Mouse (Mus musculus) ovary, adult 18-20 months (tissue): Measurements from ENCODE around the gene Olfr922.

Experiments used
- DNase-seq: peaks from one replicate; pipeline ENCODE4 v3.0.0; 2022; ENCODE audit warnings: low spot score, mixed read lengths

The Olfr922 gene

GRCm38 (mm10) chr9:38814314-38814713, at the start of gene Olfr922:
Gene Olfr922 (plus strand): TSS chr9:38814614.
- DNase-seq = no peak

GRCm38 (mm10) chr9:38772768-38773167, 41.6 kb upstream of the Olfr922 start, which contains the start of gene Olfr921:
Gene Olfr921 (plus strand): TSS chr9:38773068.
- no peak for DNase-seq

GRCm38 (mm10) chr9:38792689-38793088, 21.7 kb upstream of the Olfr922 start:
- no peak for DNase-seq

GRCm38 (mm10) chr9:38805696-38806095, 8.7 kb upstream of the Olfr922 start:
- no peak for DNase-seq

- DNase-seq = no peak
Measured at GRCm38 (mm10) chr9:38815458-38815986, 1.1 kb downstream of the Olfr922 start.

- no peak for DNase-seq
Measured at GRCm38 (mm10) chr9:38826245-38826644, 11.8 kb downstream of the Olfr922 start, which contains the start of gene Olfr923. Gene Olfr923 (plus strand): TSS chr9:38826545.

GRCm38 (mm10) chr9:38833027-38833426, 18.6 kb downstream of the Olfr922 start:
- no peak for DNase-seq

- no peak for DNase-seq
Measured at GRCm38 (mm10) chr9:38844149-38844548, 29.7 kb downstream of the Olfr922 start, which contains the start of gene Olfr924. Gene Olfr924 (plus strand): TSS chr9:38844449.

- DNase-seq = no peak
Measured at GRCm38 (mm10) chr9:38854760-38855159, 40.3 kb downstream of the Olfr922 start, which contains the start of gene Olfr26. Gene Olfr26 (plus strand): TSS chr9:38855060.
